Mouse (Mus musculus): Measurements from ENCODE around the gene Gm44596.

DNA sequence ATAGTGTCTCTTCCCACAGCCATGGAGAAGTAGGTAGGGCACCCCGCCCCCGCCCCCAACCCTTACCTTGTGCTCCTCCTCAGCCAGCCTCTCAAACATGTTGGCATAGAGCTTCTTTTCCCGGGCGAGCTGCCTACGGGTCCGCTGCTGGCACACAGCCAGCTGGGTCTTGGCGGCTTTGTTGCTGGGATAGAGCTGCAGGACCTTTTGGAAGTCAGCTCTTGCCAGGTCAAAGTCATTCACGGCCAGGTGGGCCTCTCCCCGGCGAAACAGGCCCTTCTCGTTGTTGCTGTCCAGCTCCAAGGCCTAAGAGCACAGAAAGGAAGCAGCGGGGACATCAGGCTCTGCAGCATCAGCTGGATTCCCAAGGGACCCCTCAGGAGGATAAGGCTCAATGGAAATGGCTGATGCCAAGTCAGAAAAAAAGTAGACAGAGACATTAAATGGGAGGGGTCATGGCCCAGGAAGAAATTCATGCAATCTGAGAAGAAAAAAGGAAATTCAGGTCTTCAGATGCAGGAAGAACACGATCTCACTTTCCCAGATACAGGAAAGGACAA lies 57.1 kb downstream of the Gm44596 start:
- TF ChIP-seq MYOG (IDR thresholded peaks at IDR 0.05; ENCODE audit: control insufficient read depth, extremely low read depth, insufficient read length) (no peak), CTCF (IDR thresholded peaks at IDR 0.05; ENCODE audit: control insufficient read depth, insufficient read depth, insufficient read length) (no peak)

Data from C2C12 (cell line).